Mouse (Mus musculus) cortical plate, adult 2 months (tissue): ENCODE data around the gene Zmynd8.

ENCODE experiments used
- CTCF ChIP-seq: fragments of 200-500 bp; IDR thresholded peaks from 2 replicates; pipeline ENCODE4 v1.5.1; 2011; ENCODE audit warnings: mild to moderate bottlenecking, control low read depth, low read length; ENCODE audit not compliant: insufficient read depth; ENCODE audit errors: extremely low read depth
- POLR2A ChIP-seq: fragments of 200-500 bp; IDR thresholded peaks from 2 replicates; pipeline ENCODE4 v1.6.1; 2011; ENCODE audit warnings: mild to moderate bottlenecking, low read length, control low read depth; ENCODE audit not compliant: insufficient read depth; ENCODE audit errors: extremely low read depth

- TF ChIP-seq CTCF: no peak
- TF ChIP-seq POLR2A: no peak
Observed at GRCm38 (mm10) chr2:165906332-165906945, 7.6 kb upstream of the Zmynd8 start.
